Mouse (Mus musculus) kidney, embryonic 16.5 days (tissue): Measurements from ENCODE around the gene Lingo2. TPM values are rescaled to one million over a fixed set of nuclear protein-coding genes. Genes with fewer than 3 reads are reported as not detected.

ENCODE experiments used
- ATAC-seq: fragments of 200-750 bp; cut with Nextera tagmentation; 2 replicates; pipeline ENCODE4 v1.8.0; 2017; ENCODE audit warnings: moderate TSS enrichment; ENCODE audit not compliant: low FRiP score, low TSS enrichment
- H3K27ac ChIP-seq: fragments of 300-500 bp; sonication (generic); 2 replicates; pipeline ENCODE4 v1.5.1; 2014; ENCODE audit warnings: low read length
- H3K27me3 ChIP-seq: fragments of 300-500 bp; sonication (generic); 2 replicates; pipeline ENCODE4 v1.6.1; 2014; ENCODE audit warnings: low read length, control low read depth, mixed read lengths; ENCODE audit not compliant: insufficient read depth
- H3K36me3 ChIP-seq: fragments of 300-500 bp; sonication (generic); 2 replicates; pipeline ENCODE4 v1.6.1; 2014; ENCODE audit warnings: low read length, control low read depth, mixed read lengths; ENCODE audit not compliant: insufficient read depth
- H3K4me1 ChIP-seq: fragments of 300-500 bp; sonication (generic); 2 replicates; pipeline ENCODE4 v1.6.1; 2014; ENCODE audit warnings: low read length, control low read depth, mixed read lengths; ENCODE audit not compliant: insufficient read depth
- H3K4me2 ChIP-seq: fragments of 300-500 bp; sonication (generic); replicated peaks from 2 replicates; pipeline ENCODE4 v1.6.1; 2014; ENCODE audit warnings: low read depth, low read length
- H3K4me3 ChIP-seq: fragments of 300-500 bp; sonication (generic); 2 replicates; pipeline ENCODE4 v1.5.1; 2014; ENCODE audit warnings: mild to moderate bottlenecking, low read length
- H3K9ac ChIP-seq: fragments of 300-500 bp; sonication (generic); replicated peaks from 2 replicates; pipeline ENCODE4 v1.6.1; 2014; ENCODE audit warnings: low read length
- H3K9me3 ChIP-seq: fragments of 300-500 bp; sonication (generic); 2 replicates; pipeline ENCODE4 v1.6.1; 2016; ENCODE audit warnings: low read length, control low read depth
- WGBS: fragments of 180-500 bp; shearing (Covaris S2); extraction: QIAGEN DNeasy Blood & Tissue Kit; methylation state at CpG from one replicate; pipeline ENCODE4 v1.1.7; 2014; 5-methylcytosine and 5-hydroxymethylcytosine counted together
- polyA plus RNA-seq: library from polyadenylated mRNA; unstranded; fragments of >200 nt; fragmentation: Nextera tagmentation; extraction: Ambion mirVana; gene quantifications from 2 replicates; pipeline ENCODE4 v1.2.1, GENCODE M21; 2015

Gene Lingo2
- polyA plus RNA-seq, 1 experiment from 2014 or later: 0.22 TPM

- Histone ChIP-seq H3K4me3 (no peak overlapping the region), H3K9me3 (no peaks in the 10 kb centered on the region), H3K27me3 (no peaks in the 10 kb centered on the region), H3K9ac (no peak overlapping the region), H3K4me1 (no peaks in the 10 kb centered on the region), H3K4me2 (no peak overlapping the region), H3K27ac (no peak overlapping the region), H3K36me3 (no peaks in the 10 kb centered on the region)
- 84% methylated on average over 2 of the region's 2 CpGs for WGBS
- ATAC-seq: no peak
These were observed 597.1 kb downstream of the Lingo2 start for GRCm38 (mm10) chr4:36354401-36354800.

GRCm38 (mm10) chr4:36331741-36332140, 619.8 kb downstream of the Lingo2 start:
- Histone ChIP-seq H3K4me2 (no peak overlapping the region), H3K4me1 (no peaks in the 10 kb centered on the region), H3K27me3 (no peaks in the 10 kb centered on the region), H3K4me3 (no peak overlapping the region), H3K27ac (no peak overlapping the region), H3K9me3 (no peaks in the 10 kb centered on the region), H3K36me3 (no peaks in the 10 kb centered on the region), H3K9ac (no peak overlapping the region)
- 85% methylated on average over 1 of the region's 1 CpGs for WGBS
- ATAC-seq: no peak

GRCm38 (mm10) chr4:36325603-36326002, 625.9 kb downstream of the Lingo2 start:
- no peaks in the 10 kb centered on the region for H3K9me3 ChIP-seq
- H3K36me3 ChIP-seq: no peaks in the 10 kb centered on the region
- no peaks in the 10 kb centered on the region for H3K27me3 ChIP-seq
- no peak for ATAC-seq
- no peaks in the 10 kb centered on the region for H3K4me1 ChIP-seq
- H3K4me2 ChIP-seq: no peak overlapping the region
- H3K9ac ChIP-seq: no peak overlapping the region
- no peak overlapping the region for H3K27ac ChIP-seq
- H3K4me3 ChIP-seq: no peak overlapping the region

GRCm38 (mm10) chr4:36313067-36313466, 638.5 kb downstream of the Lingo2 start:
- Histone ChIP-seq H3K27ac (no peak overlapping the region), H3K4me3 (no peak overlapping the region), H3K9me3 (no peaks in the 10 kb centered on the region), H3K36me3 (no peaks in the 10 kb centered on the region), H3K9ac (no peak overlapping the region), H3K27me3 (no peaks in the 10 kb centered on the region), H3K4me2 (no peak overlapping the region), H3K4me1 (no peaks in the 10 kb centered on the region)
- 84% methylated on average over 2 of the region's 2 CpGs for WGBS
- ATAC-seq: no peak

GRCm38 (mm10) chr4:36311431-36311830, 640.1 kb downstream of the Lingo2 start:
- Histone ChIP-seq H3K9ac (no peak overlapping the region), H3K9me3 (no peaks in the 10 kb centered on the region), H3K27me3 (no peaks in the 10 kb centered on the region), H3K36me3 (no peaks in the 10 kb centered on the region), H3K27ac (no peak overlapping the region), H3K4me1 (no peaks in the 10 kb centered on the region), H3K4me3 (no peak overlapping the region), H3K4me2 (no peak overlapping the region)
- ATAC-seq: no peak
- 69% methylated on average over 6 of the region's 6 CpGs for WGBS

GRCm38 (mm10) chr4:36305228-36305627, 646.3 kb downstream of the Lingo2 start:
- Histone ChIP-seq H3K4me2 (no peak overlapping the region), H3K27me3 (no peaks in the 10 kb centered on the region), H3K4me3 (no peak overlapping the region), H3K4me1 (no peaks in the 10 kb centered on the region), H3K36me3 (no peaks in the 10 kb centered on the region), H3K9ac (no peak overlapping the region), H3K9me3 (no peaks in the 10 kb centered on the region), H3K27ac (no peak overlapping the region)
- WGBS: 89% methylated on average over 1 of the region's 1 CpGs
- ATAC-seq: no peak

- no peaks in the 10 kb centered on the region for H3K27me3 ChIP-seq
- H3K9ac ChIP-seq: no peak overlapping the region
- peak overlapping the region; percentile 34 for H3K4me3 ChIP-seq
- no peaks in the 10 kb centered on the region for H3K9me3 ChIP-seq
- peak overlapping the region; percentile 55 for H3K4me2 ChIP-seq
- 62% methylated on average over 8 of the region's 8 CpGs for WGBS
- H3K27ac ChIP-seq: no peak overlapping the region
- ATAC-seq: no peak
- peaks cover 6% of the 10 kb centered on the region; the same call in 1 of the 2 replicates for H3K4me1 ChIP-seq
- no peaks in the 10 kb centered on the region for H3K36me3 ChIP-seq
These were observed 661.9 kb downstream of the Lingo2 start for GRCm38 (mm10) chr4:36289701-36290053.

- peak overlapping the region; percentile 53 for H3K27ac ChIP-seq
- ATAC-seq: peak; percentile 95
- peak overlapping the region; percentile 34 for H3K4me3 ChIP-seq
- no peaks in the 10 kb centered on the region for H3K27me3 ChIP-seq
- H3K9me3 ChIP-seq: no peaks in the 10 kb centered on the region
- H3K9ac ChIP-seq: 0 out of 2 replicates have a peak overlapping the region, but pooled peaks have one; percentile 1
- no peaks in the 10 kb centered on the region for H3K36me3 ChIP-seq
- 14% methylated on average over 17 of the region's 17 CpGs for WGBS
- H3K4me2 ChIP-seq: peak overlapping the region; percentile 55
- peaks cover 6% of the 10 kb centered on the region; the same call in 1 of the 2 replicates for H3K4me1 ChIP-seq
These were observed 662.5 kb downstream of the Lingo2 start for GRCm38 (mm10) chr4:36288813-36289700.

GRCm38 (mm10) chr4:36262436-36263169, 688.9 kb downstream of the Lingo2 start:
- no peak overlapping the region for H3K9ac ChIP-seq
- no peak for ATAC-seq
- WGBS: 88% methylated on average over 2 of the region's 2 CpGs
- no peak overlapping the region for H3K27ac ChIP-seq
- H3K4me2 ChIP-seq: no peak overlapping the region
- no peak overlapping the region for H3K4me3 ChIP-seq
- H3K36me3 ChIP-seq: no peaks in the 10 kb centered on the region
- no peaks in the 10 kb centered on the region for H3K9me3 ChIP-seq
- H3K4me1 ChIP-seq: no peaks in the 10 kb centered on the region
- no peaks in the 10 kb centered on the region for H3K27me3 ChIP-seq
